Mouse (Mus musculus): ENCODE results near the gene Cntd1. TPM values are rescaled to one million over a fixed set of nuclear protein-coding genes. Genes with fewer than 3 reads are reported as not detected.
A peak's percentile ranks its signal among the peaks of the same experiment; 100 is the strongest.

Cntd1 gene
- total and polyA plus RNA-seq, 3 experiments: 0.96 to 2.5 (median 0.98) TPM

DNA sequence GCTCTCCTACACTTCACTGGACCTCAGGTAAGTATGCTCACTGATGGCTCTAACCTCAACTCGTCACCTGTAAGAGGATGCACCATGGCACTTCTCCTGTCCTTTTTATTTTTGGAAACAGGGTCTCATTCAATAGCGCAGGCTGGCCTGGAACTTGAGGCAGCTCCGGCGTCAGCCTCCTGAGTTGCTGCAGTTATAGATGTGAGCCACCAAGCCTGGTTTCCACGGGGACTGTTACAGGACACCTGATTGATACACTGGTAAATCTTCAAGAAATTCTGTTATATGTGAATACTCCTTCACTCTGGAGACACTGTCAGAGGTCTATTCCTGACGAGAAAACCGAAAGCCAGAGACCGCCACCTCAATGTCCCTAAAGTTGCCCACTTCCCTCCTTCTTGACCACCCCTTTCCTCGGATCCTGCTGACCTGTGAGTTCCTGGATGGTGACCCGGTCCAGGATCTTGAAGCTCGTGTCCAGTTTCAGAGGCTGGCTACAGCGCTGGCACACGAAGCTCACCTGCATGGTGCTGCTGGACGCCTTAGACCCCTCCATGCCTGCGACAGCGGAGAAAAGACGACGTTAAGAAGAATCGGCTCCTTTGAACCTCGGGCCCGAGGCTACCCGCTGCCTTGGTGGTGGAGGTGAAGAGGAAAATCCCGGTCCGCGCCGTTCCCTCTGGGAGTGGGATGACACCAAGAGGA lies 22.6 kb downstream of the Cntd1 start:
- Histone ChIP-seq H3K27me3 (replicated peaks) (no peaks in the 10 kb centered on the region), H3K9ac (ENCODE audit: insufficient read depth, low read depth) (peak overlapping the region; percentile 88), H3K36me3 (replicated peaks in 1 of 2; ENCODE audit: control insufficient read depth in 1 of 2, insufficient read depth in 1 of 2, low read length in 1 of 2) (peaks cover 23 to 40% of the 10 kb centered on the region in 2 experiments), H3K79me2 (replicated peaks; ENCODE audit: control insufficient read depth, extremely low read depth, insufficient read depth, poor library complexity, severe bottlenecking) (peaks cover 50% of the 10 kb centered on the region), H3K4me2 (ENCODE audit: insufficient read depth, low read depth, poor library complexity, severe bottlenecking) (peak overlapping the region; percentile 92), H3K4me3 (replicated peaks in 1 of 3; ENCODE audit: low read depth in 2 of 3, low read length in 2 of 3, poor library complexity in 1 of 3) (peak overlapping the region; percentile 70 to 95 (median 84)), H3K4me1 (ENCODE audit: control insufficient read depth in 1 of 2, insufficient read depth in 2 of 2) (peaks cover 3 to 26% of the 10 kb centered on the region in 2 experiments; a peak in 3 of 4 replicates), H3K27ac (ENCODE audit: insufficient read depth, low read depth) (no peak overlapping the region), H3K9me3 (replicated peaks; ENCODE audit: low read length) (no peaks in the 10 kb centered on the region)
- TF ChIP-seq ELF1 (IDR thresholded peaks at IDR 0.05; ENCODE audit: low read depth, low read length) (no peak), USF1 (IDR thresholded peaks at IDR 0.05; ENCODE audit: low read depth, low read length) (no peak), EP300 (IDR thresholded peaks at IDR 0.05; ENCODE audit: low read length) (no peak), MYC (IDR thresholded peaks at IDR 0.05; ENCODE audit: low read depth, low read length) (no peak), USF2 (conservative IDR thresholded peaks at IDR 0.05; ENCODE audit: low read depth, low read length) (no peak), MEF2A (IDR thresholded peaks at IDR 0.05; ENCODE audit: borderline replicate concordance, low read depth, low read length) (0 out of 2 replicates have a peak, but pooled peaks have one; percentile 9), TBP (conservative IDR thresholded peaks at IDR 0.05; ENCODE audit: low read depth, low read length) (no peak), MAFK (IDR thresholded peaks at IDR 0.05; ENCODE audit: insufficient replicate concordance, low read length) (no peak), CHD1 (IDR thresholded peaks at IDR 0.05; ENCODE audit: low read depth, low read length) (no peak), JUN (IDR thresholded peaks at IDR 0.05; ENCODE audit: insufficient read depth, low read depth, low read length) (no peak), RCOR1 (conservative IDR thresholded peaks at IDR 0.05; ENCODE audit: low read depth, low read length) (no peak), E2F4 (IDR thresholded peaks at IDR 0.05; ENCODE audit: insufficient replicate concordance, low read depth, low read length) (no peak), GABPA (IDR thresholded peaks at IDR 0.05; ENCODE audit: insufficient replicate concordance, low read depth, low read length) (no peak), MXI1 (IDR thresholded peaks at IDR 0.05; ENCODE audit: low read depth, low read length) (peak; percentile 74), SMC3 (IDR thresholded peaks at IDR 0.05; ENCODE audit: low read depth, low read length) (no peak), KAT2A (IDR thresholded peaks at IDR 0.05; ENCODE audit: insufficient replicate concordance, low read length) (no peak), BHLHE40 (IDR thresholded peaks at IDR 0.05; ENCODE audit: low read depth, low read length) (0 out of 2 replicates have a peak, but pooled peaks have one; percentile 5), CHD2 (IDR thresholded peaks at IDR 0.05; ENCODE audit: low read length) (no peak), TCF12 (IDR thresholded peaks at IDR 0.05; ENCODE audit: low read depth, low read length) (no peak), ETS1 (conservative IDR thresholded peaks at IDR 0.05; ENCODE audit: low read depth, low read length) (no peak), ZMIZ1 (IDR thresholded peaks at IDR 0.05; ENCODE audit: low read depth, low read length) (0 out of 2 replicates have a peak, but pooled peaks have one; percentile 1), PAX5 (IDR thresholded peaks at IDR 0.05; ENCODE audit: low read length) (no peak), SIN3A (IDR thresholded peaks at IDR 0.05; ENCODE audit: low read length) (no peak), UBTF (IDR thresholded peaks at IDR 0.05; ENCODE audit: low read depth, low read length) (no peak), CTCF (conservative IDR thresholded peaks at IDR 0.05 in 1 of 2, IDR thresholded peaks at IDR 0.05 in 1 of 2; ENCODE audit: low read depth in 2 of 2, low read length in 2 of 2) (no peak), POLR2AphosphoS2 (IDR thresholded peaks at IDR 0.05; ENCODE audit: low read depth, low read length) (no peak)
- in situ Hi-C loops (cut with MboI; ENCODE audit: low pct_ligation_motif_present, low pct_unique_long_range_greater_than_20kb, low sequenced_read_pairs) (loop anchor here (10.0 kb wide), 1 partner anchor 217 kb away; the partner anchor contains the start of genes Coasy and Mlx), dilution Hi-C loops (cut with MboI; ENCODE audit: extremely low pct_ligation_motif_present, extremely low pct_unique_long_range_greater_than_20kb, low sequenced_read_pairs) (no loop called here)
- no peak for DNase-seq (ENCODE audit: extremely low read depth)
